11 mouse cellular contexts compared by ENCODE assay signal in the genomic region with DNA sequence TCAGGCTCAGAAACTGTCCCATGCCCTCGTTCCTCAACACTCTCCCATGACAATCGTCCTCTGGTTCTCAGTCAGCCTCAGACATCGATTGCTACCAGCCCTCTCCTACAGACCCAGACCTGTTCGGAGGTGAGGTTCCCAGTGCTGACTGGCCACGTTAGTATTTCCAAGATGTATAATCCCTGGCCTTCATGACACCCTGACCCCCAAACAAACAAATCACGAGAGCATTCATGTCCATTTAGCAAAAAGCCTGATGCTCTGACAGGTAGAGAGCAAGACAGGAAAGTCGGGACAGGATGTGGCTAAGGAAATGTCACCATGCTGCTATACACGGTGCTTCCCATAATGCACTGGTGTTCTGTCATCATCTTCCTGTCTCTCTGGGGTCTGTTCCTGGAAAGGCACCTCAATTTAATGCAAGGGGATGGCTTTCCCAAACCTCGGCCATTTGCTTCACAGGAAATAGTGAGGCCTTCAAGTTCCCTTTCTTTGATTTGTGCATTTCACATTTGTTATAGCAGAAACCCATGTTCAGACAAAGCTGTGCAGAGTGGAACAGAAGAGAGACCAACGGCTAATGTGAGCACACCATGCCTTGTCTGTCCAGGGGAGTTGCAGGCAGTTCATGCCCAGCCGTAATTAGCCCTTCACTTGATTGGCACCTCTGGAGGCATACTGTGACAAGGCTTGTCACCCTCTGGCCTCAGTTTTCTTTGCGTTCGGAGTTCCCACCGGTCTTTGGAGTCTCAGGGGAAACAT. TPM values are rescaled to one million over a fixed set of nuclear protein-coding genes. Genes with fewer than 3 reads are reported as not detected.
DNase-seq lines count a peak whose midpoint lies in the region; ATAC-seq and TF ChIP-seq lines count a peak whose summit lies in the region.
"Had no signal": no experiment of that assay in that cellular context is flagged by ENCODE, and none has a peak within 500 bp of the region (broad histone marks: within the 10 kb centered on the region; RNA-seq: fewer than 3 reads in every experiment).

No protein-coding gene starts in this region.

- H3K27ac ChIP-seq in lung, embryonic 14.5 days (ENCODE audit: low read depth), result no peak overlapping the region
- no peak overlapping the region for H3K27ac ChIP-seq in lung, postnatal 0 days (ENCODE audit: low read length)
- peak overlapping the region; percentile 44 for H3K27ac ChIP-seq in forebrain, embryonic 13.5 days

- no peak for TF ChIP-seq CTCF in lung, embryonic 14.5 days (IDR thresholded peaks at IDR 0.05; ENCODE audit: low read depth)
- no peak for TF ChIP-seq CTCF in lung, postnatal 0 days (IDR thresholded peaks at IDR 0.05)

- intact Hi-C loops in gastrocnemius, postnatal 14 days (cut with DNase I; ENCODE audit: low total_unique reads), result loop anchor here (1.0 to 10.0 kb wide), 2 partner anchors 34 to 185 kb away; partner anchors contain the start of gene St8sia1
- intact Hi-C loops in gastrocnemius, postnatal 36 days (cut with DNase I), result loop anchor here (2.0 kb wide), 1 partner anchor 35 kb away; no protein-coding TSS in a partner anchor

- no peaks in the 10 kb centered on the region for H3K27me3 ChIP-seq in lung, embryonic 14.5 days (ENCODE audit: insufficient read depth, low read length)
- no peaks in the 10 kb centered on the region for H3K27me3 ChIP-seq in lung, postnatal 0 days (replicated peaks; ENCODE audit: insufficient read depth, low read length)
- peaks cover 20% of the 10 kb centered on the region; the same call in 1 of the 2 replicates for H3K27me3 ChIP-seq in forebrain, embryonic 13.5 days

- peak; percentile 12; the same call in 1 of the 2 replicates for ATAC-seq in lung, embryonic 14.5 days (ENCODE audit: insufficient read depth)
- ATAC-seq in lung, postnatal 0 days, result no peak
- peak; percentile 85 for ATAC-seq in forebrain, embryonic 13.5 days
- peak; percentile 61 for ATAC-seq in megakaryocyte progenitor cell, adult 5-6 weeks (replicated peaks; ENCODE audit: poor library complexity)

- H3K4me3 ChIP-seq in lung, embryonic 14.5 days (ENCODE audit: low read depth, low read length), result no peak overlapping the region
- H3K4me3 ChIP-seq in lung, postnatal 0 days (ENCODE audit: low read depth, low read length), result no peak overlapping the region
- H3K4me3 ChIP-seq in forebrain, embryonic 13.5 days, result no peak overlapping the region

- TF ChIP-seq EP300 in lung, postnatal 0 days (IDR thresholded peaks at IDR 0.05), result no peak

- DNase-seq in lung, embryonic 14.5 days, result no peak
- DNase-seq in lung, postnatal 0 days (ENCODE audit: low spot score), result no peak
- DNase-seq in thymus, postnatal 14 days, result peak; percentile 59
- DNase-seq in gastrocnemius, postnatal 14 days, result no peak
- DNase-seq in right cerebral cortex, postnatal 25 days, result no peak
- DNase-seq in gastrocnemius, postnatal 36 days, result no peak
- DNase-seq: adrenal gland, adult 8-10 months had no signal

- no peak overlapping the region for H3K4me2 ChIP-seq in lung, embryonic 14.5 days
- H3K4me2 ChIP-seq in lung, postnatal 0 days (replicated peaks; ENCODE audit: low read depth, low read length), result no peak overlapping the region
- H3K4me2 ChIP-seq in forebrain, embryonic 13.5 days, result no peak overlapping the region

- H3K4me1 ChIP-seq in lung, embryonic 14.5 days (ENCODE audit: insufficient read depth), result no peaks in the 10 kb centered on the region
- no peaks in the 10 kb centered on the region for H3K4me1 ChIP-seq in lung, postnatal 0 days (ENCODE audit: insufficient read depth, low read depth, low read length)
- H3K4me1 ChIP-seq in forebrain, embryonic 13.5 days, result peaks cover 27% of the 10 kb centered on the region

- H3K36me3 ChIP-seq in lung, embryonic 14.5 days (ENCODE audit: insufficient read depth), result 0 out of 2 replicates have a peak, but pooled peaks cover 2% of the 10 kb centered on the region
- H3K36me3 ChIP-seq in lung, postnatal 0 days (ENCODE audit: insufficient read depth, low read length), result peaks cover 5% of the 10 kb centered on the region; the same call in 1 of the 2 replicates
- H3K36me3 ChIP-seq in forebrain, embryonic 13.5 days (ENCODE audit: poor library complexity, severe bottlenecking), result peaks cover 20% of the 10 kb centered on the region

- no peaks in the 10 kb centered on the region for H3K9me3 ChIP-seq in lung, embryonic 14.5 days (ENCODE audit: low read depth, low read length)
- no peaks in the 10 kb centered on the region for H3K9me3 ChIP-seq in lung, postnatal 0 days (ENCODE audit: low read length)
- H3K9me3 ChIP-seq in forebrain, embryonic 13.5 days (replicated peaks), result no peaks in the 10 kb centered on the region

- 72% methylated on average over 14 of the region's 14 CpGs for WGBS in lung, embryonic 14.5 days
- WGBS in lung, postnatal 0 days, result 66% methylated on average over 14 of the region's 14 CpGs
- WGBS in forebrain, embryonic 13.5 days, result 36% methylated on average over 14 of the region's 14 CpGs

- no peak overlapping the region for H3K9ac ChIP-seq in lung, embryonic 14.5 days
- H3K9ac ChIP-seq in lung, postnatal 0 days (replicated peaks; ENCODE audit: low read depth), result no peak overlapping the region
- no peak overlapping the region; the same call in 1 of the 2 replicates for H3K9ac ChIP-seq in forebrain, embryonic 13.5 days

RNA-seq across cellular contexts. Expression of gene Cmas, which starts 23.5 kb away (rescaled TPM):
- 71.1 and 71.8 TPM in 2 replicates for polyA plus RNA-seq in lung, embryonic 14.5 days (2014; fragmentation: Nextera tagmentation; extraction: Ambion mirVana)
- 53.5 and 53.6 TPM in 2 replicates for polyA plus RNA-seq in lung, postnatal 0 days (2015; fragmentation: Nextera tagmentation; extraction: Ambion mirVana)
- 129 and 133 TPM in 2 replicates for polyA plus RNA-seq in forebrain, embryonic 13.5 days (2015; fragmentation: Nextera tagmentation; extraction: Ambion mirVana)
- total RNA-seq in megakaryocyte progenitor cell, adult 5-6 weeks (2015), result 61.3 and 67.0 TPM in 2 replicates
- 58.1 and 66.2 TPM in 2 replicates for total RNA-seq in megakaryocyte progenitor cell, adult 5-6 weeks (2017)
- 10 to 100 TPM; 24.9 to 31.1 TPM for total RNA-seq in gastrocnemius, postnatal 14 days (2021)
- 10 to 100 TPM; 26.9 to 27.2 TPM for total RNA-seq in gastrocnemius, postnatal 36 days (2021)

RNA-seq across cellular contexts. Expression of gene Sult6b2, which starts 24.3 kb away (rescaled TPM):
- polyA plus RNA-seq in lung, embryonic 14.5 days (2014; fragmentation: Nextera tagmentation; extraction: Ambion mirVana), result not detected in 2 replicates
- polyA plus RNA-seq in lung, postnatal 0 days (2015; fragmentation: Nextera tagmentation; extraction: Ambion mirVana), result not detected in 2 replicates
- polyA plus RNA-seq in forebrain, embryonic 13.5 days (2015; fragmentation: Nextera tagmentation; extraction: Ambion mirVana), result not detected in 2 replicates
- total RNA-seq in megakaryocyte progenitor cell, adult 5-6 weeks (2015), result not detected in 2 replicates
- not detected in 2 replicates for total RNA-seq in megakaryocyte progenitor cell, adult 5-6 weeks (2017)
- not detected for total RNA-seq in gastrocnemius, postnatal 14 days (2021)
- total RNA-seq in gastrocnemius, postnatal 36 days (2021), result not detected
- total RNA-seq: adrenal gland, adult 8-10 months; heart, postnatal 10 days had no signal
- polyA plus RNA-seq: stomach, embryonic 14.5 days had no signal
